Mouse (Mus musculus) CH12.LX (cell line): ENCODE results near the gene Ttc9c. TPM values are rescaled to one million over a fixed set of nuclear protein-coding genes. Genes with fewer than 3 reads are reported as not detected.

Source experiments
- DNase-seq: peaks from one replicate; pipeline ENCODE4 v3.0.0-alpha.2; 2013; ENCODE audit errors: extremely low read depth
- H3K27ac ChIP-seq: 2 replicates; pipeline ENCODE4 v1.5.1; 2012; ENCODE audit warnings: low read depth, mild to moderate bottlenecking, control low read depth, moderate library complexity; ENCODE audit not compliant: insufficient read depth
- H3K27me3 ChIP-seq: replicated peaks from 2 replicates; pipeline ENCODE3; 2012; ENCODE audit warnings: inconsistent platforms
- H3K36me3 ChIP-seq, 2 experiments: replicated peaks in 1 of 2; 2 replicates each; pipeline versions ENCODE3 to v1.6.1; 2012; ENCODE audit warnings: inconsistent platforms in 1 of 2, low read length in 1 of 2, mild to moderate bottlenecking in 1 of 2, mixed read lengths in 1 of 2, moderate library complexity in 1 of 2; ENCODE audit not compliant: control insufficient read depth in 1 of 2, insufficient read depth in 1 of 2
- H3K4me1 ChIP-seq, 2 experiments: 2 replicates each; pipeline ENCODE4 v1.6.1; 2012; ENCODE audit warnings: inconsistent platforms in 1 of 2, moderate library complexity in 1 of 2; ENCODE audit not compliant: insufficient read depth in 2 of 2, control insufficient read depth in 1 of 2
- H3K4me2 ChIP-seq: 2 replicates; pipeline ENCODE4 v1.6.1; 2012; ENCODE audit warnings: low read depth, mild to moderate bottlenecking, control low read depth; ENCODE audit not compliant: poor library complexity, insufficient read depth, severe bottlenecking
- H3K4me3 ChIP-seq, 3 experiments: fragments of 150-350 bp in 1 of 3; sonication (generic) in 1 of 3; replicated peaks in 1 of 3; 2 replicates each; pipeline versions ENCODE3 to v1.5.1; 2011 to 2012; ENCODE audit warnings: low read depth in 2 of 3, low read length in 2 of 3, mild to moderate bottlenecking in 2 of 3, moderate library complexity in 2 of 3, control low read depth in 1 of 3, improper control_type of control experiment in 1 of 3, inconsistent platforms in 1 of 3, mixed read lengths in 1 of 3; ENCODE audit not compliant: poor library complexity in 1 of 3
- H3K79me2 ChIP-seq: replicated peaks from 2 replicates; pipeline ENCODE4 v1.6.1; 2012; ENCODE audit warnings: mild to moderate bottlenecking, moderate library complexity; ENCODE audit not compliant: control insufficient read depth, poor library complexity, insufficient read depth, severe bottlenecking; ENCODE audit errors: extremely low read depth
- H3K9ac ChIP-seq: 2 replicates; pipeline ENCODE4 v1.6.1; 2012; ENCODE audit warnings: low read depth, mild to moderate bottlenecking, control low read depth, moderate library complexity; ENCODE audit not compliant: insufficient read depth
- H3K9me3 ChIP-seq: replicated peaks from 2 replicates; pipeline ENCODE3; 2012; ENCODE audit warnings: low read length, inconsistent platforms, mixed read lengths
- BHLHE40 ChIP-seq: IDR thresholded peaks from 2 replicates; pipeline ENCODE4 v1.6.1; 2011; ENCODE audit warnings: mild to moderate bottlenecking, low read depth, low read length, improper control_type of control experiment
- CHD2 ChIP-seq: IDR thresholded peaks from 2 replicates; pipeline ENCODE4 v1.6.1; 2011; ENCODE audit warnings: low read length, improper control_type of control experiment
- CTCF ChIP-seq, 2 experiments: IDR thresholded peaks in 1 of 2; conservative IDR thresholded peaks in 1 of 2; 2 replicates each; pipeline ENCODE4 v1.5.1; 2011 to 2012; ENCODE audit warnings: low read depth in 2 of 2, low read length in 2 of 2, improper control_type of control experiment in 1 of 2, inconsistent platforms in 1 of 2, mild to moderate bottlenecking in 1 of 2, moderate library complexity in 1 of 2
- EP300 ChIP-seq: IDR thresholded peaks from 2 replicates; pipeline ENCODE4 v1.6.1; 2011; ENCODE audit warnings: low read length, improper control_type of control experiment
- HCFC1 ChIP-seq: IDR thresholded peaks from 2 replicates; pipeline ENCODE4 v1.6.1; 2012; ENCODE audit warnings: low read depth, mild to moderate bottlenecking, inconsistent platforms, low read length, improper control_type of control experiment
- JUND ChIP-seq: conservative IDR thresholded peaks from 2 replicates; pipeline ENCODE4 v1.6.1; 2011; ENCODE audit warnings: low read depth, low read length, improper control_type of control experiment
- MAFK ChIP-seq: IDR thresholded peaks from 2 replicates; pipeline ENCODE4 v1.6.1; 2011; ENCODE audit warnings: low read length, improper control_type of control experiment; ENCODE audit not compliant: insufficient replicate concordance
- MAX ChIP-seq: IDR thresholded peaks from 2 replicates; pipeline ENCODE4 v1.6.1; 2011; ENCODE audit warnings: low read length, improper control_type of control experiment
- MEF2A ChIP-seq: IDR thresholded peaks from 2 replicates; pipeline ENCODE4 v1.6.1; 2014; ENCODE audit warnings: low read depth, mild to moderate bottlenecking, inconsistent platforms, low read length, improper control_type of control experiment, borderline replicate concordance
- MXI1 ChIP-seq: IDR thresholded peaks from 2 replicates; pipeline ENCODE4 v1.6.1; 2011; ENCODE audit warnings: mild to moderate bottlenecking, low read depth, low read length, improper control_type of control experiment
- MYC ChIP-seq: IDR thresholded peaks from 2 replicates; pipeline ENCODE4 v1.6.1; 2011; ENCODE audit warnings: low read depth, mild to moderate bottlenecking, improper control_type of control experiment, low read length
- UBTF ChIP-seq: IDR thresholded peaks from 2 replicates; pipeline ENCODE4 v1.6.1; 2012; ENCODE audit warnings: low read depth, mild to moderate bottlenecking, inconsistent platforms, low read length, improper control_type of control experiment, moderate library complexity
- USF1 ChIP-seq: IDR thresholded peaks from 2 replicates; pipeline ENCODE4 v1.6.1; 2014; ENCODE audit warnings: low read depth, mild to moderate bottlenecking, inconsistent platforms, low read length, improper control_type of control experiment
- ZC3H11A ChIP-seq: IDR thresholded peaks from 2 replicates; pipeline ENCODE4 v1.6.1; 2012; ENCODE audit warnings: low read depth, mild to moderate bottlenecking, inconsistent platforms, low read length, improper control_type of control experiment
- dilution Hi-C: fragments of 300-500 bp; cut with MboI; formaldehyde crosslinking; loops from 2 replicates; pipeline ENCODE4 v1.14.3; 2020; ENCODE audit warnings: low sequenced_read_pairs; ENCODE audit not compliant: extremely low pct_unique_long_range_greater_than_20kb, extremely low pct_ligation_motif_present
- in situ Hi-C: fragments of 300-500 bp; cut with MboI; formaldehyde crosslinking; loops from 3 replicates; pipeline ENCODE4 v1.14.3; 2019; ENCODE audit warnings: low sequenced_read_pairs, low pct_ligation_motif_present, low pct_unique_long_range_greater_than_20kb, mixed read lengths
- polyA plus RNA-seq: library from polyadenylated mRNA; unstranded; fragments of >175 nt; gene quantifications from 2 replicates; pipeline ENCODE4 v1.2.1, GENCODE M21; 2012; ENCODE audit warnings: low read depth; ENCODE audit not compliant: insufficient read length
- total RNA-seq, 2 experiments: library from RNA; depleted of rRNA; stranded (reverse); fragments of 300-350 nt in 1 of 2; fragments of >200 nt in 1 of 2; gene quantifications; 2 replicates each; pipeline ENCODE4 v1.2.3; 2012 to 2014

The Ttc9c gene
- total and polyA plus RNA-seq, 3 experiments = 42.0 to 56.5 (median 44.7) TPM

DNA sequence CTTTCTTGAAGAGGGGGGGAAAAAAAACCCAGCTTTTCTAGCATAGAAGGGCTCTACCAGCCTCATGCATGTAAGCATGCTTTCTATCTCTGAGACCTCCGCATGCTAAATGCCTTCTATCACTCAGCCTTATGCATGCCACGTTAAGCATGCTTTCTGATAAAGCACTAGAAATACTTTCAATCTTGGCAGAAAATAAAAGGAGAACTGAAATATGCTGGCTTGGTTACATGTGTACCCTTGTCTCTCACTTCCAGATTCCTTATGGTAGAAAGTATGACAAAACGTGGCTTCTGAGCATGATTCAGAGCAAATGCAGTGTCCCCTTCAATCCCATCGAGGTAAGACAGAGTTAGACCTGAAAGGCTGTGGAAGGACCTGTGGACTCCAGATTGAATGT is 55.9 kb downstream of the Ttc9c start:
- H3K4me3 ChIP-seq = no peak overlapping the region
- in situ Hi-C loops (no loop called here), dilution Hi-C loops (no loop called here)
- peaks cover 64 to 70% of the 10 kb centered on the region in 2 experiments for H3K36me3 ChIP-seq
- H3K27ac ChIP-seq = no peak overlapping the region
- TF ChIP-seq USF1 (no peak), EP300 (peak; percentile 50; the same call in 1 of the 2 replicates), JUND (no peak), HCFC1 (no peak), ZC3H11A (no peak), BHLHE40 (no peak), MEF2A (no peak), MYC (peak; percentile 73), UBTF (no peak), MAX (0 out of 2 replicates have a peak, but pooled peaks have one; percentile 34), CTCF (conservative IDR thresholded peaks at IDR 0.05 in 1 of 2, IDR thresholded peaks at IDR 0.05 in 1 of 2; ENCODE audit: low read depth in 2 of 2, low read length in 2 of 2) (no peak), MXI1 (no peak)
- peaks cover 4 to 32% of the 10 kb centered on the region in 2 experiments; a peak in 3 of 4 replicates for H3K4me1 ChIP-seq
- no peaks in the 10 kb centered on the region for H3K27me3 ChIP-seq
- H3K79me2 ChIP-seq = peaks cover 48% of the 10 kb centered on the region
- peaks cover 11% of the 10 kb centered on the region for H3K9me3 ChIP-seq
- no peak for DNase-seq
- H3K4me2 ChIP-seq = no peak overlapping the region
- no peak overlapping the region for H3K9ac ChIP-seq

DNA sequence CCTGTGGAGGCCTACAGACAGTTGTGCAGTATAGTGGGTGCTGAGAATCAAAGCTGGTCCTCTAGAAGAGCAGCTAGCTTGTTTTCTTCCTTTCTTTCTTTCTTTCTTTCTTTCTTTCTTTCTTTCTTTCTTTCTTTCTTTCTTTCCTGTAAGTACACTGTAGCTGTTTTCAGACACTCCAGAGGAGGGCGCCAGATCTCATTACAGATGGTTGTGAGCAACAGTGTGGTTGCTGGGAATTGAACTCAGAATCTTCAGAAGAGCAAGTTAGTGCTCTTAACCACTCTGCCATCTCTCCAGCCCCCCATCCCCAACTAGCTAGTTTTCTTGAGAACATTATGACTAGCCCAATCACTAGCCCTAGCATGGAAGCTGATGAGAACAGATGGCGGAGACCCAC is 58.4 kb downstream of the Ttc9c start:
- no peaks in the 10 kb centered on the region for H3K27me3 ChIP-seq
- in situ Hi-C loops (no loop called here), dilution Hi-C loops (no loop called here)
- TF ChIP-seq BHLHE40 (no peak), MAFK (no peak), CHD2 (no peak), CTCF (conservative IDR thresholded peaks at IDR 0.05 in 1 of 2, IDR thresholded peaks at IDR 0.05 in 1 of 2; ENCODE audit: low read depth in 2 of 2, low read length in 2 of 2) (peak in 1 of 2 experiments; percentile 30; a peak in 1 of 4 replicates)
- H3K9me3 ChIP-seq = peaks cover 10% of the 10 kb centered on the region
- peaks cover 68% of the 10 kb centered on the region for H3K79me2 ChIP-seq
- peaks cover 38 to 46% of the 10 kb centered on the region in 2 experiments for H3K36me3 ChIP-seq
- no peak overlapping the region for H3K27ac ChIP-seq
- peaks cover 4 to 41% of the 10 kb centered on the region in 2 experiments; a peak in 3 of 4 replicates for H3K4me1 ChIP-seq
- no peak overlapping the region for H3K9ac ChIP-seq
- no peak overlapping the region for H3K4me3 ChIP-seq
- DNase-seq = no peak
- no peak overlapping the region for H3K4me2 ChIP-seq

Other genes with a start within 250 kb of the Ttc9c start
Only the 20 nearest of the 33 such genes appear.
- gene 1700092M07Rik, start 78.6 kb downstream of the Ttc9c start, total RNA-seq (2012; rRNA removed) = 3.8 and 4.8 TPM in 2 replicates
- 1.0 and 2.4 TPM in 2 replicates for gene 1700092M07Rik, start 78.6 kb downstream of the Ttc9c start, total RNA-seq (2014; rRNA removed)
- gene 1700092M07Rik, start 78.6 kb downstream of the Ttc9c start, polyA plus RNA-seq = 3.1 and 4.3 TPM in 2 replicates
- 47.5 and 48.1 TPM in 2 replicates for gene Stx5a, start 77.9 kb downstream of the Ttc9c start, total RNA-seq (2012; rRNA removed)
- 49.1 and 49.7 TPM in 2 replicates for gene Stx5a, start 77.9 kb downstream of the Ttc9c start, total RNA-seq (2014; rRNA removed)
- 35.2 and 39.3 TPM in 2 replicates for gene Stx5a, start 77.9 kb downstream of the Ttc9c start, polyA plus RNA-seq
- 66.5 and 83.6 TPM in 2 replicates for gene Nxf1, start 62.3 kb downstream of the Ttc9c start, total RNA-seq (2012; rRNA removed)
- 101 and 102 TPM in 2 replicates for gene Nxf1, start 62.3 kb downstream of the Ttc9c start, total RNA-seq (2014; rRNA removed)
- gene Nxf1, start 62.3 kb downstream of the Ttc9c start, polyA plus RNA-seq = 136 and 160 TPM in 2 replicates
- 56.5 and 58.7 TPM in 2 replicates for gene Tmem223, start 48.3 kb downstream of the Ttc9c start, total RNA-seq (2012; rRNA removed)
- 86.6 and 106 TPM in 2 replicates for gene Tmem223, start 48.3 kb downstream of the Ttc9c start, total RNA-seq (2014; rRNA removed)
- gene Tmem223, start 48.3 kb downstream of the Ttc9c start, polyA plus RNA-seq = 43.3 and 45.7 TPM in 2 replicates
- 50.8 and 54.4 TPM in 2 replicates for gene Tmem179b, start 44.9 kb downstream of the Ttc9c start, total RNA-seq (2012; rRNA removed)
- 85.7 and 105 TPM in 2 replicates for gene Tmem179b, start 44.9 kb downstream of the Ttc9c start, total RNA-seq (2014; rRNA removed)
- gene Tmem179b, start 44.9 kb downstream of the Ttc9c start, polyA plus RNA-seq = 49.8 and 72.0 TPM in 2 replicates
- 25.5 and 29.2 TPM in 2 replicates for gene Taf6l, start 32.9 kb downstream of the Ttc9c start, total RNA-seq (2012; rRNA removed)
- gene Taf6l, start 32.9 kb downstream of the Ttc9c start, total RNA-seq (2014; rRNA removed) = 20.4 and 22.2 TPM in 2 replicates
- gene Taf6l, start 32.9 kb downstream of the Ttc9c start, polyA plus RNA-seq = 24.8 and 25.7 TPM in 2 replicates
- 157 and 162 TPM in 2 replicates for gene Polr2g, start 20.8 kb downstream of the Ttc9c start, total RNA-seq (2012; rRNA removed)
- 173 and 182 TPM in 2 replicates for gene Polr2g, start 20.8 kb downstream of the Ttc9c start, total RNA-seq (2014; rRNA removed)
- gene Polr2g, start 20.8 kb downstream of the Ttc9c start, polyA plus RNA-seq = 138 and 148 TPM in 2 replicates
- 2.4 and 2.5 TPM in 2 replicates for gene Zbtb3, start 16.8 kb downstream of the Ttc9c start, total RNA-seq (2012; rRNA removed)
- gene Zbtb3, start 16.8 kb downstream of the Ttc9c start, total RNA-seq (2014; rRNA removed) = 1.1 and 2.2 TPM in 2 replicates
- 1.2 and 1.3 TPM in 2 replicates for gene Zbtb3, start 16.8 kb downstream of the Ttc9c start, polyA plus RNA-seq
- 44.3 and 44.8 TPM in 2 replicates for gene Hnrnpul2, start 677 bp upstream of the Ttc9c start, total RNA-seq (2012; rRNA removed)
- gene Hnrnpul2, start 677 bp upstream of the Ttc9c start, total RNA-seq (2014; rRNA removed) = 17.8 and 19.7 TPM in 2 replicates
- gene Hnrnpul2, start 677 bp upstream of the Ttc9c start, polyA plus RNA-seq = 81.6 and 94.1 TPM in 2 replicates
- 0.25 and 0.67 TPM in 2 replicates for gene AC129217.1, start 10.4 kb upstream of the Ttc9c start, total RNA-seq (2012; rRNA removed)
- gene AC129217.1, start 10.4 kb upstream of the Ttc9c start, total RNA-seq (2014; rRNA removed) = 2.1 and 5.1 TPM in 2 replicates
- gene AC129217.1, start 10.4 kb upstream of the Ttc9c start, polyA plus RNA-seq = 63.9 and 77.4 TPM in 2 replicates
- 91.0 and 117 TPM in 2 replicates for gene Bscl2, start 18.1 kb upstream of the Ttc9c start, total RNA-seq (2012; rRNA removed)
- 27.9 and 30.9 TPM in 2 replicates for gene Bscl2, start 18.1 kb upstream of the Ttc9c start, total RNA-seq (2014; rRNA removed)
- 46.7 and 51.6 TPM in 2 replicates for gene Bscl2, start 18.1 kb upstream of the Ttc9c start, polyA plus RNA-seq
- gene Gng3, start 19.9 kb upstream of the Ttc9c start, total RNA-seq (2012; rRNA removed) = 3.1 and 6.1 TPM in 2 replicates
- gene Gng3, start 19.9 kb upstream of the Ttc9c start, total RNA-seq (2014; rRNA removed) = 0.55 and 0.56 TPM in 2 replicates
- gene Gng3, start 19.9 kb upstream of the Ttc9c start, polyA plus RNA-seq = 8.1 and 10.3 TPM in 2 replicates
- 0.13 and 0.17 TPM in 2 replicates for gene Lrrn4cl, start 31.4 kb upstream of the Ttc9c start, total RNA-seq (2012; rRNA removed)
- 0.31 and 0.32 TPM in 2 replicates for gene Lrrn4cl, start 31.4 kb upstream of the Ttc9c start, total RNA-seq (2014; rRNA removed)
- 0.41 and 0.61 TPM in 2 replicates for gene Lrrn4cl, start 31.4 kb upstream of the Ttc9c start, polyA plus RNA-seq
- 134 and 140 TPM in 2 replicates for gene Ubxn1, start 52.2 kb upstream of the Ttc9c start, total RNA-seq (2012; rRNA removed)
- 96.3 and 107 TPM in 2 replicates for gene Ubxn1, start 52.2 kb upstream of the Ttc9c start, total RNA-seq (2014; rRNA removed)
- 226 and 279 TPM in 2 replicates for gene Ubxn1, start 52.2 kb upstream of the Ttc9c start, polyA plus RNA-seq
- gene Uqcc3, start 61.6 kb upstream of the Ttc9c start, total RNA-seq (2012; rRNA removed) = 53.9 and 56.6 TPM in 2 replicates
- gene Uqcc3, start 61.6 kb upstream of the Ttc9c start, total RNA-seq (2014; rRNA removed) = 23.5 and 24.0 TPM in 2 replicates
- gene Uqcc3, start 61.6 kb upstream of the Ttc9c start, polyA plus RNA-seq = 42.6 and 52.0 TPM in 2 replicates
- 7.5 and 14.3 TPM in 2 replicates for gene Lbhd1, start 64.4 kb upstream of the Ttc9c start, total RNA-seq (2012; rRNA removed)
- gene Lbhd1, start 64.4 kb upstream of the Ttc9c start, total RNA-seq (2014; rRNA removed) = 15.5 and 15.6 TPM in 2 replicates
- gene Lbhd1, start 64.4 kb upstream of the Ttc9c start, polyA plus RNA-seq = 50.4 and 80.4 TPM in 2 replicates
- not detected in 2 replicates for gene Gm49403, start 64.6 kb upstream of the Ttc9c start, total RNA-seq (2012; rRNA removed)
- gene Gm49403, start 64.6 kb upstream of the Ttc9c start, total RNA-seq (2014; rRNA removed) = not detected in 2 replicates
- not detected in 2 replicates for gene Gm49403, start 64.6 kb upstream of the Ttc9c start, polyA plus RNA-seq
- gene 1810009A15Rik, start 69.5 kb upstream of the Ttc9c start, total RNA-seq (2012; rRNA removed) = 157 and 224 TPM in 2 replicates
- 198 and 218 TPM in 2 replicates for gene 1810009A15Rik, start 69.5 kb upstream of the Ttc9c start, total RNA-seq (2014; rRNA removed)
- 161 and 176 TPM in 2 replicates for gene 1810009A15Rik, start 69.5 kb upstream of the Ttc9c start, polyA plus RNA-seq
- gene Gm49416, start 69.6 kb upstream of the Ttc9c start, total RNA-seq (2012; rRNA removed) = not detected in 2 replicates
- gene Gm49416, start 69.6 kb upstream of the Ttc9c start, total RNA-seq (2014; rRNA removed) = not detected in 2 replicates
- gene Gm49416, start 69.6 kb upstream of the Ttc9c start, polyA plus RNA-seq = 11.1 and 53.2 TPM in 2 replicates
- 38.9 and 49.9 TPM in 2 replicates for gene Ints5, start 73.7 kb upstream of the Ttc9c start, total RNA-seq (2012; rRNA removed)
- 15.7 and 17.2 TPM in 2 replicates for gene Ints5, start 73.7 kb upstream of the Ttc9c start, total RNA-seq (2014; rRNA removed)
- 30.6 and 38.0 TPM in 2 replicates for gene Ints5, start 73.7 kb upstream of the Ttc9c start, polyA plus RNA-seq